Mouse (Mus musculus) ES-Bruce4 (cell line): ENCODE results near the gene Fbp2. TPM values are rescaled to one million over a fixed set of nuclear protein-coding genes. Genes with fewer than 3 reads are reported as not detected.

Source experiments
- H3K27ac ChIP-seq: 2 replicates; pipeline ENCODE4 v1.5.1; 2012; ENCODE audit warnings: low read length, inconsistent platforms; ENCODE audit not compliant: insufficient read depth
- H3K27me3 ChIP-seq: 2 replicates; pipeline ENCODE4 v1.6.1; 2012; ENCODE audit warnings: mild to moderate bottlenecking, low read length, inconsistent platforms; ENCODE audit not compliant: control insufficient read depth, poor library complexity, insufficient read depth, severe bottlenecking
- H3K36me3 ChIP-seq: 2 replicates; pipeline ENCODE4 v1.6.1; 2012; ENCODE audit warnings: inconsistent platforms, mild to moderate bottlenecking, low read length, moderate library complexity; ENCODE audit not compliant: control insufficient read depth, poor library complexity, insufficient read depth, severe bottlenecking
- H3K4me1 ChIP-seq: one replicate; pipeline ENCODE4 v1.8.1; 2011; ENCODE audit warnings: low read length; ENCODE audit not compliant: control insufficient read depth, insufficient read depth
- H3K4me3 ChIP-seq: 2 replicates; pipeline ENCODE4 v1.5.1; 2011; ENCODE audit warnings: low read depth, mild to moderate bottlenecking, low read length
- H3K9ac ChIP-seq: 2 replicates; pipeline ENCODE4 v1.6.1; 2012; ENCODE audit warnings: low read depth, mild to moderate bottlenecking, inconsistent platforms; ENCODE audit not compliant: poor library complexity, severe bottlenecking
- H3K9me3 ChIP-seq: replicated peaks from 2 replicates; pipeline ENCODE4 v1.6.1; 2012; ENCODE audit warnings: mild to moderate bottlenecking, low read length, inconsistent platforms; ENCODE audit not compliant: control insufficient read depth, poor library complexity, insufficient read depth, severe bottlenecking
- CTCF ChIP-seq: IDR thresholded peaks from one replicate; pipeline ENCODE4 v1.8.1; 2011; ENCODE audit warnings: low read depth, low read length
- EP300 ChIP-seq: IDR thresholded peaks from 2 replicates; pipeline ENCODE4 v1.6.1; 2011; ENCODE audit warnings: low read depth, low read length; ENCODE audit not compliant: insufficient read depth
- POLR2A ChIP-seq: IDR thresholded peaks from one replicate; pipeline ENCODE4 v1.8.1; 2011; ENCODE audit warnings: low read length; ENCODE audit not compliant: insufficient read depth
- polyA plus RNA-seq: library from polyadenylated mRNA; stranded (reverse); fragments of >200 nt; gene quantifications from 2 replicates; pipeline ENCODE4 v1.2.4, GENCODE M21; 2011; ENCODE audit warnings: low read depth; ENCODE audit not compliant: missing spikeins, insufficient read depth, insufficient read length

Fbp2 gene
- polyA plus RNA-seq, 1 experiment = not detected

- Histone ChIP-seq H3K4me1 (peaks cover 4% of the 10 kb centered on the region), H3K36me3 (no peaks in the 10 kb centered on the region), H3K9me3 (no peaks in the 10 kb centered on the region), H3K9ac (no peak overlapping the region), H3K27ac (no peak overlapping the region), H3K4me3 (no peak overlapping the region), H3K27me3 (no peaks in the 10 kb centered on the region)
- TF ChIP-seq CTCF (no peak), EP300 (no peak)
Observed at GRCm38 (mm10) chr13:62881336-62881735, 23.1 kb upstream of the Fbp2 start.

- Histone ChIP-seq H3K9ac (no peak overlapping the region), H3K4me3 (no peak overlapping the region), H3K4me1 (peaks cover 4% of the 10 kb centered on the region), H3K36me3 (no peaks in the 10 kb centered on the region), H3K27me3 (no peaks in the 10 kb centered on the region), H3K9me3 (no peaks in the 10 kb centered on the region), H3K27ac (peak overlapping the region; percentile 55)
- no peak for TF ChIP-seq CTCF
- no peak for TF ChIP-seq POLR2A
- TF ChIP-seq EP300 = 0 out of 2 replicates have a peak, but pooled peaks have one; percentile 48
Observed at GRCm38 (mm10) chr13:62879831-62880615, 21.8 kb upstream of the Fbp2 start.

- no peak overlapping the region for H3K4me3 ChIP-seq
- no peaks in the 10 kb centered on the region for H3K27me3 ChIP-seq
- H3K4me1 ChIP-seq = peaks cover 4% of the 10 kb centered on the region
- no peak overlapping the region for H3K27ac ChIP-seq
- no peaks in the 10 kb centered on the region for H3K36me3 ChIP-seq
- H3K9ac ChIP-seq = no peak overlapping the region
- TF ChIP-seq POLR2A (no peak), CTCF (no peak), EP300 (no peak)
- H3K9me3 ChIP-seq = no peaks in the 10 kb centered on the region
Observed at GRCm38 (mm10) chr13:62879411-62879810, 21.2 kb upstream of the Fbp2 start.

- Histone ChIP-seq H3K4me3 (no peak overlapping the region), H3K9me3 (no peaks in the 10 kb centered on the region), H3K36me3 (no peaks in the 10 kb centered on the region), H3K9ac (no peak overlapping the region), H3K27me3 (no peaks in the 10 kb centered on the region), H3K4me1 (peaks cover 4% of the 10 kb centered on the region), H3K27ac (no peak overlapping the region)
- no peak for TF ChIP-seq POLR2A
- TF ChIP-seq CTCF = no peak
- no peak for TF ChIP-seq EP300
Observed at GRCm38 (mm10) chr13:62877247-62877646, 19.0 kb upstream of the Fbp2 start.

- H3K27ac ChIP-seq = no peak overlapping the region
- TF ChIP-seq POLR2A = no peak
- no peak overlapping the region for H3K9ac ChIP-seq
- peaks cover 4% of the 10 kb centered on the region for H3K4me1 ChIP-seq
- no peak overlapping the region for H3K4me3 ChIP-seq
- no peaks in the 10 kb centered on the region for H3K36me3 ChIP-seq
- no peaks in the 10 kb centered on the region for H3K9me3 ChIP-seq
- H3K27me3 ChIP-seq = no peaks in the 10 kb centered on the region
Observed at GRCm38 (mm10) chr13:62876111-62876510, 17.9 kb upstream of the Fbp2 start.

- Histone ChIP-seq H3K36me3 (no peaks in the 10 kb centered on the region), H3K9ac (no peak overlapping the region), H3K27me3 (no peaks in the 10 kb centered on the region), H3K4me1 (no peaks in the 10 kb centered on the region), H3K4me3 (no peak overlapping the region), H3K27ac (no peak overlapping the region), H3K9me3 (no peaks in the 10 kb centered on the region)
- TF ChIP-seq POLR2A (no peak), CTCF (no peak), EP300 (no peak)
Observed at GRCm38 (mm10) chr13:62872252-62872651, 14.0 kb upstream of the Fbp2 start.
